Mouse (Mus musculus) ES-E14 (cell line): Measurements from ENCODE around the gene Slc35d1.

ENCODE experiments used
- CHD2 ChIP-seq: IDR thresholded peaks from 2 replicates; pipeline ENCODE4 v1.6.1; 2014; ENCODE audit warnings: mild to moderate bottlenecking, low read depth, low read length, inconsistent platforms
- MAFK ChIP-seq: IDR thresholded peaks from 2 replicates; pipeline ENCODE4 v1.6.1; 2014; ENCODE audit warnings: mild to moderate bottlenecking, low read depth, low read length, inconsistent platforms; ENCODE audit not compliant: insufficient read depth
- ZNF384 ChIP-seq: IDR thresholded peaks from 2 replicates; pipeline ENCODE4 v1.6.1; 2012; ENCODE audit warnings: low read depth, low read length, inconsistent platforms

GRCm38 (mm10) chr4:103178635-103179318 is 36.2 kb downstream of the Slc35d1 start:
- no peak for TF ChIP-seq MAFK
- TF ChIP-seq ZNF384: no peak
- TF ChIP-seq CHD2: no peak
